Mouse (Mus musculus): ENCODE results near the gene Gm11111. TPM values are rescaled to one million over a fixed set of nuclear protein-coding genes. Genes with fewer than 3 reads are reported as not detected.

The Gm11111 gene
- polyA plus RNA-seq (2012; rRNA removed) = not detected in 2 replicates

DNA sequence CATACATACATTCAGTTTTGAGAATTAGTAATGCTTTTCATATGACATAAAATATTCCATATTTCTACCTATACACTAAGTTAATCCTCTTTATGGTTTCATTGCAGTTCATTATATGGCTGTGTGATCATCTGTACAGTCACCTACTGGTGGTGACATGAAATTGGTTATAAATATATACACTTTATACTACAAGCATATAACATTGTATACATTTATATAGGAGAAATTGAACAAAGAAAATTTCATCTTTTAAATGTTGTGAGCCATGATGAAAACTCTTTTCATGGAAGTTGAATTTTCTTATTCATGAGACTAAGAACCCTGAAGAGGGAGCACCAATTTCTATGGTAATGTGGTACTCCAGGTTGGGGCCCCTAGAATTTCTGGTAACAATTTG lies at the start of gene Gm11111:
Gene Gm11111 (plus strand): TSS at position 301 of the 400 bp plus-strand sequence.
- no peaks in the 10 kb centered on the region for H3K4me1 ChIP-seq (ENCODE audit: control insufficient read depth, insufficient read depth, low read length)
- no peak within 1 kb of the TSS for H3K27ac ChIP-seq (ENCODE audit: control insufficient read depth, insufficient read depth, low read depth, low read length)
- no peaks in the 10 kb centered on the region for H3K27me3 ChIP-seq (ENCODE audit: control insufficient read depth, insufficient read depth, low read length)
- TF ChIP-seq CTCF (IDR thresholded peaks at IDR 0.05; ENCODE audit: control insufficient read depth, insufficient read depth, insufficient replicate concordance, low read depth, low read length) (no peak), POLR2A (IDR thresholded peaks at IDR 0.05; ENCODE audit: control insufficient read depth, low read depth, low read length) (no peak)
- H3K36me3 ChIP-seq (ENCODE audit: control insufficient read depth, insufficient read depth, low read length) = no peaks in the 10 kb centered on the region
- no peak within 1 kb of the TSS for H3K4me3 ChIP-seq (ENCODE audit: control insufficient read depth, low read depth, low read length)

DNA sequence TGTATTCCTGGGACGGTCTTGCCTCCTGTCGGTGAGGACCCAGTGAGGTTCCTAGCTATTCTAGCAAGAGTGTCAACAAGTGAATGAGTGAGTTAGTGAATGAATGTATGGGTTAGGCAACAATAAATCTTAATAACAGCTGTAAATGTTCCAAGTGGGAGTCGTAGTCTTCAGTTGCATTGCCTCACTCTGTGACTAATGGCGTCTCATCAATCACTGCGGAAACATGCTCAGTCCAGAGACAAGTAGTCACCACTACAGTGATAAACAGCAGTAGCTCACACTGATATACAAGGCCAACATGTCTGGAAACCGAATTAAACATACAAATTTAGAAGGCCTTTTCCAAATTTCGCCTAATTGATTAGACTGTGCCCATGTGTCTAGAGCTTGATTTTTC lies 36.3 kb upstream of the Gm11111 start:
- no peak overlapping the region for H3K27ac ChIP-seq (ENCODE audit: control insufficient read depth, insufficient read depth, low read depth, low read length)
- TF ChIP-seq CTCF (IDR thresholded peaks at IDR 0.05; ENCODE audit: control insufficient read depth, insufficient read depth, insufficient replicate concordance, low read depth, low read length) = no peak
- TF ChIP-seq POLR2A (IDR thresholded peaks at IDR 0.05; ENCODE audit: control insufficient read depth, low read depth, low read length) = no peak
- no peak overlapping the region for H3K4me3 ChIP-seq (ENCODE audit: control insufficient read depth, low read depth, low read length)
- no peaks in the 10 kb centered on the region for H3K4me1 ChIP-seq (ENCODE audit: control insufficient read depth, insufficient read depth, low read length)
- H3K36me3 ChIP-seq (ENCODE audit: control insufficient read depth, insufficient read depth, low read length) = no peaks in the 10 kb centered on the region
- no peaks in the 10 kb centered on the region for H3K27me3 ChIP-seq (ENCODE audit: control insufficient read depth, insufficient read depth, low read length)

DNA sequence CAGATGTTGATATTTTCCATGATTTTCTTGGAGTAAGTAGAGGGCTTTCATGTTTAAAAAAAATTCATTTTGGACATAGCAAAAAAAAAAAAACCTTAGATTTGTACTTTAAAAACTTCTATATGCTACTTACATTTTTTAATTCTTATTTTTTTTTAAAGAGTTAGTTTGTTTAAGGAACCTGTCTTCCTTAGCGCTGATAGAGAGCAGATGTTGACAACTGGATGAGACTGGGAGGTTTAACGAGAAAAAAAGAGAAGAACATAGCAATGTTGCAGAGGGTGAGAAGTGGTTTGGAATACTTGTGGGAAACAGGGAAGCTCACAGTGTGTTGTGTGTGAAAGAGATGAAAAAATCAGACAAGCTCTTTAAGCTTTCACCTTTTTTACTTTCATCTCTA lies 32.4 kb upstream of the Gm11111 start:
- no peaks in the 10 kb centered on the region for H3K36me3 ChIP-seq (ENCODE audit: control insufficient read depth, insufficient read depth, low read length)
- TF ChIP-seq POLR2A (IDR thresholded peaks at IDR 0.05; ENCODE audit: control insufficient read depth, low read depth, low read length) (no peak), CTCF (IDR thresholded peaks at IDR 0.05; ENCODE audit: control insufficient read depth, insufficient read depth, insufficient replicate concordance, low read depth, low read length) (no peak)
- no peak overlapping the region for H3K27ac ChIP-seq (ENCODE audit: control insufficient read depth, insufficient read depth, low read depth, low read length)
- H3K4me1 ChIP-seq (ENCODE audit: control insufficient read depth, insufficient read depth, low read length) = no peaks in the 10 kb centered on the region
- no peaks in the 10 kb centered on the region for H3K27me3 ChIP-seq (ENCODE audit: control insufficient read depth, insufficient read depth, low read length)
- no peak overlapping the region for H3K4me3 ChIP-seq (ENCODE audit: control insufficient read depth, low read depth, low read length)

DNA sequence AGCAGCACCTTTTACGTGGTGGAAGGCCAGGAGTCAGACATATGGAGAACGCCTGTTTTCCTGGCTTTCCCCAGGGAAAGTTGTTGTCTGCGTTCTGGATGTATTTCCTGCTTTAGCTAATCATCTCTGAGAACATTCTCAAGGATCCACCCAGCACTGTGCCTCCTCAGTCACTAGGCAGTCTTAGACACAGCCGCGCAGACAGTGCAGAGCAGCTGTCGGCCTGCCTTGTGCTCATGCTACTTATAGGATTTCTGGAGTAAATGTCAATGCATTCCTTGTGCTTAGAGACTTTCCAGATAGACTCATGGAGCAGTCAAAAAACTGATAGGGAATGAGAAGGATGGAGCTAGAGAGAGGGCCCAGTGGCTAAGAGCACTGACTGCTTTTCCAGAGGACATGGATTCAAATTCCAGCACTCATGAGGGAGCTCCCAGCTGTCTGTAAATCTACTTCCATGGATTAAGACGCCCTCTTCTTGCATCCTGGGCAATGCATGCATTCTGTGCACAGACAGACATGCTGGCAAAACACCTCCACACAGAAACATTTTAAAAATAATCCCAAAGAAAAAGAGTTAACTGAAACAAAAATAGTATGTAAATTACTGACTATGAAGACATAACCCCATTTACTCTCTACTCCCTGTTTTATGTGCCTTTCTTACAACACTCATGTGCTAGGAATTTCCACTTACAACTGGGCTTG lies 30.1 kb upstream of the Gm11111 start:
- H3K36me3 ChIP-seq (ENCODE audit: control insufficient read depth, insufficient read depth, low read length) = no peaks in the 10 kb centered on the region
- no peaks in the 10 kb centered on the region for H3K27me3 ChIP-seq (ENCODE audit: control insufficient read depth, insufficient read depth, low read length)
- TF ChIP-seq CTCF (IDR thresholded peaks at IDR 0.05; ENCODE audit: control insufficient read depth, insufficient read depth, insufficient replicate concordance, low read depth, low read length) (no peak), POLR2A (IDR thresholded peaks at IDR 0.05; ENCODE audit: control insufficient read depth, low read depth, low read length) (no peak)
- H3K4me3 ChIP-seq (ENCODE audit: control insufficient read depth, low read depth, low read length) = no peak overlapping the region
- no peaks in the 10 kb centered on the region for H3K4me1 ChIP-seq (ENCODE audit: control insufficient read depth, insufficient read depth, low read length)
- no peak overlapping the region for H3K27ac ChIP-seq (ENCODE audit: control insufficient read depth, insufficient read depth, low read depth, low read length)

DNA sequence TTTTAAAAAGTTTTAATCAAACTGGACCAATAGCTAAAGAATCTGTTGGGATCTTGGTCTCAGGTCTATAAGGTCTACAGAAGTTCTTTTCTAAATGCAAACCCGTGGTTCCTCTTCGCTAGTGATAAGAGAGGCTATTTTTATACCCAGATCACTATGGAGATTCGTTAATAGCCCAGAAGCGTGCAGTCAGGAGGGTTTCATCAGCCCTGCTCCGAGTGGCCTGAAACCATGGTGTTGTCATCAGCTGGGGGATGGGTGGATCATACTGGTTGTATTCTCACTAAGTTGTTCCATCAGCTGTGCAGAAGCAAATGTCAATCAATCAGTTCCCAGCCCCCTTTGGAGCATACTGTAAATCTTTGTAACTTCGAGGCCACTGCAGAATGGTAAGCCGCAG lies 29.4 kb upstream of the Gm11111 start:
- Histone ChIP-seq H3K27me3 (ENCODE audit: control insufficient read depth, insufficient read depth, low read length) (no peaks in the 10 kb centered on the region), H3K4me3 (ENCODE audit: control insufficient read depth, low read depth, low read length) (no peak overlapping the region), H3K27ac (ENCODE audit: control insufficient read depth, insufficient read depth, low read depth, low read length) (no peak overlapping the region), H3K4me1 (ENCODE audit: control insufficient read depth, insufficient read depth, low read length) (no peaks in the 10 kb centered on the region), H3K36me3 (ENCODE audit: control insufficient read depth, insufficient read depth, low read length) (no peaks in the 10 kb centered on the region)
- TF ChIP-seq POLR2A (IDR thresholded peaks at IDR 0.05; ENCODE audit: control insufficient read depth, low read depth, low read length) (no peak), CTCF (IDR thresholded peaks at IDR 0.05; ENCODE audit: control insufficient read depth, insufficient read depth, insufficient replicate concordance, low read depth, low read length) (no peak)

DNA sequence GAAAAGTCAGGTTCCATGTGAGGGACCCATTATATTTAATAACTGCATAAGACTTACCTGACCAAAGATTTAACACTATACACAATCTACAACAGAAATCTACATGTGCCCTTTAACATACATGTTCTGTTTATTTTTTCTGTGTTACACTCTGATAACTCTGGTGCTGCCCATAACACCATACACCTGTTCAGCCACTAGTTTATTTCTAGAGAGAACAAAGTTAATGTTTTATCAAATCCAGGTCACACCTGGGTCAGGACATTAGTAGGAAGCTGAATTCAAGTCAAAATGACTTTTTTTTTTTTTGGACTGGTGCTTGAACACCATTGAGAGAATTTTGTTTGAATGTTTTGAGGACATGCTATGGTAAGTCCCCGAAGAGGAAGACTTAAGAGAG lies 28.7 kb upstream of the Gm11111 start:
- no peaks in the 10 kb centered on the region for H3K36me3 ChIP-seq (ENCODE audit: control insufficient read depth, insufficient read depth, low read length)
- no peak overlapping the region for H3K4me3 ChIP-seq (ENCODE audit: control insufficient read depth, low read depth, low read length)
- no peak overlapping the region for H3K27ac ChIP-seq (ENCODE audit: control insufficient read depth, insufficient read depth, low read depth, low read length)
- TF ChIP-seq POLR2A (IDR thresholded peaks at IDR 0.05; ENCODE audit: control insufficient read depth, low read depth, low read length) (no peak), CTCF (IDR thresholded peaks at IDR 0.05; ENCODE audit: control insufficient read depth, insufficient read depth, insufficient replicate concordance, low read depth, low read length) (no peak)
- H3K4me1 ChIP-seq (ENCODE audit: control insufficient read depth, insufficient read depth, low read length) = no peaks in the 10 kb centered on the region
- no peaks in the 10 kb centered on the region for H3K27me3 ChIP-seq (ENCODE audit: control insufficient read depth, insufficient read depth, low read length)

DNA sequence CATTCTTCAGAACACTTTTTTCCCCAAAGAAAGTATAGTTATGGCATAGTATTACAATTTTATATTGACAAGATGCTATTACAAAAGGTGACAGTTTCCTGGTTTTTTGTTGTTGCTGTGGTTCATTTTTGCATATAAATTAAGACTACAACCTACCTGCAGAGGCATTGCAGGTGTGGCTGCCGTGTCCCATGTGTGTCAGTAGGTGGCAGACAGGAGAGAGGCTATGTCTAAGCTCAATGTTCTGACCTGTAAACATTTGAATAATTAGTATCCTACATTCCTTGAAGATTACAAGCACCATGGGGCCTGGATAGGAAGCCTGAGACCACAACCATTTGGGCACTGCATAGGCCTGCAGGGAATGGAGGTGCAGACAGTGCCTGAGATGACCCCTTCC lies 11.2 kb upstream of the Gm11111 start:
- Histone ChIP-seq H3K36me3 (ENCODE audit: control insufficient read depth, insufficient read depth, low read length) (no peaks in the 10 kb centered on the region), H3K4me1 (ENCODE audit: control insufficient read depth, insufficient read depth, low read length) (no peaks in the 10 kb centered on the region), H3K27ac (ENCODE audit: control insufficient read depth, insufficient read depth, low read depth, low read length) (no peak overlapping the region), H3K27me3 (ENCODE audit: control insufficient read depth, insufficient read depth, low read length) (no peaks in the 10 kb centered on the region), H3K4me3 (ENCODE audit: control insufficient read depth, low read depth, low read length) (no peak overlapping the region)
- TF ChIP-seq CTCF (IDR thresholded peaks at IDR 0.05; ENCODE audit: control insufficient read depth, insufficient read depth, insufficient replicate concordance, low read depth, low read length) = no peak
- no peak for TF ChIP-seq POLR2A (IDR thresholded peaks at IDR 0.05; ENCODE audit: control insufficient read depth, low read depth, low read length)

All from testis, adult 2 months (tissue).